Mouse (Mus musculus) kidney, postnatal 4 days (tissue): Measurements from ENCODE around the gene Ext2.

Source experiments
- DNase-seq, 2 experiments: peaks; one replicate each; pipeline ENCODE4 v3.0.0; 2021; ENCODE audit warnings: mixed read lengths in 2 of 2

Ext2 gene

GRCm38 (mm10) chr2:93775431-93775830 lies 46.9 kb downstream of the Ext2 start:
- DNase-seq: no peak

GRCm38 (mm10) chr2:93774946-93775345 lies 47.4 kb downstream of the Ext2 start:
- no peak for DNase-seq

GRCm38 (mm10) chr2:93772765-93773085 lies 49.6 kb downstream of the Ext2 start:
- DNase-seq: no peak

- peak; percentile 52 to 64 for DNase-seq
Measured at GRCm38 (mm10) chr2:93772054-93772764, 50.2 kb downstream of the Ext2 start.

GRCm38 (mm10) chr2:93770895-93771294 lies 51.5 kb downstream of the Ext2 start:
- no peak for DNase-seq

- DNase-seq: no peak
Measured at GRCm38 (mm10) chr2:93769875-93770274, 52.5 kb downstream of the Ext2 start.

GRCm38 (mm10) chr2:93765721-93766120 lies 56.6 kb downstream of the Ext2 start:
- no peak for DNase-seq

GRCm38 (mm10) chr2:93764211-93764610 lies 58.2 kb downstream of the Ext2 start:
- DNase-seq: no peak

- no peak for DNase-seq
Measured at GRCm38 (mm10) chr2:93760389-93760788, 62.0 kb downstream of the Ext2 start.

GRCm38 (mm10) chr2:93759173-93759572 lies 63.2 kb downstream of the Ext2 start:
- no peak for DNase-seq

- DNase-seq: no peak
Measured at GRCm38 (mm10) chr2:93758298-93758697, 64.1 kb downstream of the Ext2 start.

GRCm38 (mm10) chr2:93754366-93754765 lies 68.0 kb downstream of the Ext2 start:
- no peak for DNase-seq

- no peak for DNase-seq
Measured at GRCm38 (mm10) chr2:93753147-93753758, 69.1 kb downstream of the Ext2 start.

- peak in 1 of 2 experiments; percentile 37 for DNase-seq
Measured at GRCm38 (mm10) chr2:93749709-93750108, 72.7 kb downstream of the Ext2 start.

GRCm38 (mm10) chr2:93747538-93748126 lies 74.7 kb downstream of the Ext2 start:
- DNase-seq: no peak

- no peak for DNase-seq
Measured at GRCm38 (mm10) chr2:93746620-93747019, 75.7 kb downstream of the Ext2 start.

GRCm38 (mm10) chr2:93746162-93746561 lies 76.2 kb downstream of the Ext2 start:
- DNase-seq: no peak

GRCm38 (mm10) chr2:93745741-93746140 lies 76.6 kb downstream of the Ext2 start:
- no peak for DNase-seq

- DNase-seq: peak; percentile 39 to 52
Measured at GRCm38 (mm10) chr2:93744346-93745229, 77.8 kb downstream of the Ext2 start.

- no peak for DNase-seq
Measured at GRCm38 (mm10) chr2:93741700-93742099, 80.7 kb downstream of the Ext2 start.

GRCm38 (mm10) chr2:93739044-93739569 lies 83.3 kb downstream of the Ext2 start:
- no peak for DNase-seq

GRCm38 (mm10) chr2:93737146-93737545 lies 85.2 kb downstream of the Ext2 start:
- DNase-seq: no peak

GRCm38 (mm10) chr2:93732658-93733057 lies 89.7 kb downstream of the Ext2 start:
- DNase-seq: no peak
